Mouse (Mus musculus): ENCODE measurements at regions not wholly inside any gene's neighbourhood (a gene's known extent, or its start where the extent isn't known, plus 50 kb on each side); places are given as distances from the start of the nearest gene placed in this dataset.

DNA sequence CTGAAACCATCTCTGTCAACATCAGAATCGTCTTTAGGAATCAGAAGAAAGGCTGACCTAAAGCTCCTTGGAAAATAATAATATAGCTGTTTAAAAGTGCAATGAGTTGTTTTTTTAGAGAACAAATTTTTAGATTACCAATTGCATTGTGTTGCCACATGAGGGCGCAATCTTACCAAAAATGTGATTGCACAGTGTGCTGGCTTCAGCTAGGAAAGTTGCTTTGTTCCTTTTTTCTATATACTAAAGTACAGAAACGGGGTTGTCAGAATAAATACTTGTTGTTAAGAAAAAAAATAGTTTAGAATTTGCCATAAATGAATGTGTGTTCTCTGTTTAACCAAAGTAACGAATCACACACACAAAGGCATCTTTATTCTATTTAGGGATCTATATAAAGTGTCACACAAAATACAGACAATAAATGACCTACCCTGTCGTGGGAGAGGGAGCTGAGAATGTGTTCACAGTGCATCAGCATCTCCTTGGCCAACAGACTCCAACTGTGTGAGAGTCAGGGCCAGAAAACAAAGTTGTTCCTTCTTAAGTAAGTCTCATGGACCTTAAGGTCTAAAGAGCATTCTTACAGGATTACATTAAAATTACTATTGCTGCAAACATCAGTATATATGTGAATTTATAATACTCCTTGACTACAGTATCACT, 1321.9 kb upstream of the Acvr2a start:
- TF ChIP-seq POLR2A (IDR thresholded peaks at IDR 0.05; ENCODE audit: insufficient read depth, low read depth, low read length) (no peak), CTCF (IDR thresholded peaks at IDR 0.05) (peak; percentile 69)

All from heart, adult 2 months (tissue).